Mouse (Mus musculus): ENCODE results near the gene Pdhx.

The Pdhx gene

GRCm38 (mm10) chr2:102990301-102990702 is 83.0 kb downstream of the Pdhx start:
- no peak for DNase-seq (ENCODE audit: low read depth, low spot score)

GRCm38 (mm10) chr2:102989446-102989845 is 83.9 kb downstream of the Pdhx start:
- no peak for DNase-seq (ENCODE audit: low read depth, low spot score)

GRCm38 (mm10) chr2:102987708-102988010 is 85.7 kb downstream of the Pdhx start:
- DNase-seq (ENCODE audit: low read depth, low spot score), result no peak

DNA sequence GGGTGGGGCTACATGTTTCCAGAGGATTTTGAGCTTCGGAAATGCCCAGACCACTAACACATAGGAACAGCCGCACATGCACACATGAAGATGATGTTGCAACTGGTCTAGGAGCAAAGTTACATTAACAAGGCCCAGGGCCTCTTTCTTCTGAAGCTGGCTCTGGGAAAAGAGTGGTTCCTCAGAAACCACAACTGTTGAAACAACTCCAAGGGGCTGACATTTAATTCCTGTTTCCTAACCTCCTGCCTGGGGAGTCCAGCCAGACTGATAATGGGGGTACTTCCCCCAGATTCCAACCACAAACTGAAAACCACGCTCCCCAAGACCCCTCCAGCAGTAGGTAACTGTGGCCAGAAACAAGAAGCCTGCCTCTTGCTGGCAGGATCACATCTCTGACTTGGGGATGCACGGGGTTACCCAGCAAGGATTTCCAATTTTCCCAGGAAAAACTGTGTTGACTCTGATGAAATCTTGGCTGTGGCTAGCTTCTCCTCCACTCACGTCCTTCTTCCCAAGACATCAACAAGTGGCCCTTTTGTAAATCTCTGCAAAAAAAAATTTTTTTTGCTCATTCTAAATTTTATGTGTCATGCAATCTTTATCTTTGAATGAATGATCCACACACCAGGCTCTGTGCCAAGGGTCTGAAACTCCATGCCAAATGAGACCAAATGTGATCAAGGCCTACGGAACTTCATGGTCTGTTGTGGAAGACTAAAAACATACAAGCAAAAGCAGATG is 86.2 kb downstream of the Pdhx start:
- DNase-seq (ENCODE audit: low read depth, low spot score), result no peak

- DNase-seq (ENCODE audit: low read depth, low spot score), result no peak
These were observed 86.9 kb downstream of the Pdhx start for GRCm38 (mm10) chr2:102986424-102986823.

- no peak for DNase-seq (ENCODE audit: low read depth, low spot score)
These were observed 90.5 kb downstream of the Pdhx start for GRCm38 (mm10) chr2:102982822-102983221.

DNA sequence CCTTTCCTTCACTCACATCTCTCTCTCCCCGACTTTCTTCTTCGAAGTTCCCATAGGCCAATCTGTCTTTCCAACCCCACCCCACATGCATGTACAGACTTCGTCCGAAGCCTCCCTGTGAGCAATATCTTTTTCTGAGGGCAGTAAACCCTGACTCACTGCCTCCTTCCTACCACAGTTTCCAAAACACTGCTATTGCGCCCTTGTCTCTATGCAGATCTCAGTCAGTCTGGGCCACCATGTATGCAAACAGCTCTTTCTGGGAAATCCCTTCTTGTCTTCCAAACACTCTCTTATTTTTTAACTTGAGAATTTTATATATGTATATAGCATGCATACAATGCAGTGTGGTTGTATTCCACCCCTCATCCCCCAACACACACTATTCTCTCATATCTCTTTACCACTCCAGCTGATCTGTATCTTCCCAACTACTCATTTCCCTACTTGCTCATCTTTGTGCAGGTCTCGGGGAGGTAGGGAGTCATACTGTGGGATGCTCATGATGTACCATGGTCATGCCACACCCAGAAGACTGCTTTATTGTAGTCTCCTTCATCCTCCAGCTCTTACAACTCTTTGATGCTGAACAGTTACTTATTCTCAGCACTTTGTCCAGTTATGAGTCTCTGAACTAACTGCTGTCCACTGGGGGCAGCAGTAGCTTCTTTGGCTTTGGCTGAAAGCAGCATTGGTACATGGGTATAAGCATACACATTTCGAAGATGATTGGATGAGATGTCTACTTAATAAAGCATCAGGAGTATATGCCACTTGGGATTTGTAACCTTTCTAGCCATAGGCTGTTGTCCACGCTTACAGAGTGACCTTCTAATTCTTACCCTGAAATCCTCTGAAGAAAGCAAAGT is 91.6 kb downstream of the Pdhx start:
- no peak for DNase-seq (ENCODE audit: low read depth, low spot score)

DNA sequence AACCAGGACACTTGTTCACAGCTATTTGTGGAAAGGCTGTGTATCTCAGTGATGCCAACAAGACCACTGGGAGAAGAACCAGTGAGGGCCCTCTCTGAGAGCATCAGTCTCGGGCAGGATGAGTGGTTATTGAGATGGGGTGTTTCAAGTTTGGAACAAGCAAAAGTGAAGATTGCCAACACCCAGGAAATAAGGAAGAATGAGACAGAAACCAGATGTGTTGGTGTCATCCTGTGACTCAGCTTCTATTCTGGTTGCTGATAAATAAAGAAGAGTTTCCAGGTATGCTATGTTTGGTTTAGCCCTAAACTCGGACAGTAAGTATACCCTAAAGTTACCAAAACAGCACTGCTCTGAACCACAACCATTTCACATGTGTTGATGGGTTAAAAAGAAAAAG is 92.4 kb downstream of the Pdhx start:
- DNase-seq (ENCODE audit: low read depth, low spot score), result no peak

- no peak for DNase-seq (ENCODE audit: low read depth, low spot score)
These were observed 93.8 kb downstream of the Pdhx start for GRCm38 (mm10) chr2:102979519-102979918.

GRCm38 (mm10) chr2:102979112-102979511 is 94.2 kb downstream of the Pdhx start:
- no peak for DNase-seq (ENCODE audit: low read depth, low spot score)

DNA sequence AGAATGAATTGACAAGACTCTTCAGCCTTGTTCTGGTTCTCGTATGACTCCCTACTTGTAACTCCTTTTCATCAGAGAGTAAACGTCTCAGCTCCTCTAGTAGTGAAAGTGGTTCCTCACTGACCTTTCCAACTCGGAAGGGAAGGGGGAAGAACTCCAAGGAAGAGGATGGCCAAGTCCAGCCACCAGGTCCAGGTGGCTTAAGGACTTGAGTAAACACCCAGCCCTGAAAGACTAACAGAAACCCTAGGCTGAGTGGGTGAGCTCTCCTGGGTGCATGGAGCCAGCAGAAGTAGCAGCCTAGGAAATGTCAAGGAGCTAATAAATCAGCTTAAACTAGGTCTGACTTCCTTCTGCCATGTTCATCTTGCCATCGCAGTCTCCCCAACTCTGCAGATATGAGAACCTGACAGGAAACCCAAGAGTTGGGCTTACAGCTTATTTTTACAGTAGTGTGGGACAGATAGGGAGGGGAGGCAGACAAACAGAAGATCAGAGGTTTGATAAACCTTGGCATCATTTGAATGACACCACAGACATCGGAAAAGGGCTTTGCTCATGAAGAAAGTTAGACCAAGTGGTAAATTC is 97.9 kb downstream of the Pdhx start:
- DNase-seq (ENCODE audit: low read depth, low spot score), result no peak

- DNase-seq (ENCODE audit: low read depth, low spot score), result no peak
These were observed 100.2 kb downstream of the Pdhx start for GRCm38 (mm10) chr2:102973115-102973514.

- no peak for DNase-seq (ENCODE audit: low read depth, low spot score)
These were observed 100.7 kb downstream of the Pdhx start for GRCm38 (mm10) chr2:102972575-102972974.

DNA sequence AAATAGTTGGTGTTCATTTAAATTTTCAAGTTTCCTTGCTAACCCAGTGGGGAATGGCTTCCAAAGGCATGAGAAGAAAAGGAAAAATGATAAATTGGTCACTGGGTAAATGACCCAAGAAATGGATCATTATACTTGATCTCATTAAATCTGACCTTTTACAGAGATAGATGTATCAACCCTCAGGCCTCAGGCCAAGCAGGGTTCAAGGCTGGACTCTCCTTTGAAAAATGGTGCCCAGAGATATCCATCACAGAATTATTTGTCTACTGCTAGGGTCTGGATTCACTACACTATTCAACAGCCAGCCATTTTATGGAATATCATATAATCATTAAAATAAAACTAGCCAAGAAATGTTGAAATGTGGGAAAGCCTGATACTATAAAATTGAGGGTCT is 101.4 kb downstream of the Pdhx start:
- DNase-seq (ENCODE audit: low read depth, low spot score), result no peak

Data from c-Kit-negative CD71-positive TER-119-positive erythroid progenitor cells, embryonic 14.5 days (primary cell).